Mouse (Mus musculus): ENCODE measurements around the gene Abat. TPM values are rescaled to one million over a fixed set of nuclear protein-coding genes. Genes with fewer than 3 reads are reported as not detected.

Abat gene
- 44.2 and 51.2 TPM in 2 replicates for polyA plus RNA-seq (2014; fragmentation: Nextera tagmentation; extraction: Ambion mirVana)

- peak within 1 kb of the TSS; percentile 71 for H3K4me2 ChIP-seq (ENCODE audit: low read length)
- peaks cover 5% of the 10 kb centered on the region; the same call in 1 of the 2 replicates for H3K27me3 ChIP-seq (ENCODE audit: control insufficient read depth, insufficient read depth, low read length)
- H3K4me1 ChIP-seq (ENCODE audit: control insufficient read depth, insufficient read depth, low read length), result peaks cover 30% of the 10 kb centered on the region
- peak within 1 kb of the TSS; percentile 53 for H3K4me3 ChIP-seq (replicated peaks; ENCODE audit: low read depth, low read length)
- H3K36me3 ChIP-seq (ENCODE audit: control insufficient read depth, insufficient read depth, low read length), result no peaks in the 10 kb centered on the region
- peak; percentile 98 for ATAC-seq (ENCODE audit: low FRiP score, low TSS enrichment)
- H3K9me3 ChIP-seq (ENCODE audit: control insufficient read depth, low read length), result no peaks in the 10 kb centered on the region
- WGBS, result under 1% methylated on average over 46 of the region's 46 CpGs
- DNase-seq, result peak; percentile 97
- H3K27ac ChIP-seq (replicated peaks; ENCODE audit: low read depth, low read length), result peak within 1 kb of the TSS; percentile 50; the same call in 1 of the 2 replicates
- H3K9ac ChIP-seq (replicated peaks; ENCODE audit: low read length), result peak within 1 kb of the TSS; percentile 63
These were observed at the start of gene Abat for GRCm38 (mm10) chr16:8513236-8513906. TSS of gene Abat (plus strand) at chr16:8513429.

DNA sequence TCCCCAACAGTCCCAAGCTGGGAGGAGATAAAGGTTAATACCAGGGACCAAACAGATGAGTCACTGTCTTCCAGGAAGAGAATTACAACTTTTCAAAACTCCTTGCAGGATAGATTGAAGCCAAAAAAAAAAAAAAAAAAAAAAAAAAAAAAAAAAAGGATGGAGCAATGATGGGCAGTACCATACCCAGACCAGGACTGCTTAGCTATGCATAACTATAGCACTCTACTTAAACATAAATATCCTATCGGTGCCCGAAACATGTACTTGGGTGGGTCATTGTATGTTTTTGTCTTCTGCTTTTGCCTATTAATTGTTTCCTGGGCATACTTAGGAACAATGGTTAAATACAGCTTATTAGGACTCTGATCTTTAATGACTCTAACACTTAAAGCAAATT, 43.1 kb upstream of the Abat start:
- WGBS, result 77% methylated on average over 2 of the region's 2 CpGs
- no peaks in the 10 kb centered on the region for H3K36me3 ChIP-seq (ENCODE audit: control insufficient read depth, insufficient read depth, low read length)
- no peak overlapping the region for H3K9ac ChIP-seq (replicated peaks; ENCODE audit: low read length)
- peaks cover 5% of the 10 kb centered on the region for H3K4me1 ChIP-seq (ENCODE audit: control insufficient read depth, insufficient read depth, low read length)
- no peak overlapping the region for H3K27ac ChIP-seq (replicated peaks; ENCODE audit: low read depth, low read length)
- ATAC-seq (ENCODE audit: low FRiP score, low TSS enrichment), result peak; percentile 65; the same call in 1 of the 2 replicates
- H3K27me3 ChIP-seq (ENCODE audit: control insufficient read depth, insufficient read depth, low read length), result no peaks in the 10 kb centered on the region
- peak overlapping the region; percentile 78 for H3K4me2 ChIP-seq (ENCODE audit: low read length)
- no peak for DNase-seq
- no peaks in the 10 kb centered on the region for H3K9me3 ChIP-seq (ENCODE audit: control insufficient read depth, low read length)
- H3K4me3 ChIP-seq (replicated peaks; ENCODE audit: low read depth, low read length), result peak overlapping the region; percentile 60

DNA sequence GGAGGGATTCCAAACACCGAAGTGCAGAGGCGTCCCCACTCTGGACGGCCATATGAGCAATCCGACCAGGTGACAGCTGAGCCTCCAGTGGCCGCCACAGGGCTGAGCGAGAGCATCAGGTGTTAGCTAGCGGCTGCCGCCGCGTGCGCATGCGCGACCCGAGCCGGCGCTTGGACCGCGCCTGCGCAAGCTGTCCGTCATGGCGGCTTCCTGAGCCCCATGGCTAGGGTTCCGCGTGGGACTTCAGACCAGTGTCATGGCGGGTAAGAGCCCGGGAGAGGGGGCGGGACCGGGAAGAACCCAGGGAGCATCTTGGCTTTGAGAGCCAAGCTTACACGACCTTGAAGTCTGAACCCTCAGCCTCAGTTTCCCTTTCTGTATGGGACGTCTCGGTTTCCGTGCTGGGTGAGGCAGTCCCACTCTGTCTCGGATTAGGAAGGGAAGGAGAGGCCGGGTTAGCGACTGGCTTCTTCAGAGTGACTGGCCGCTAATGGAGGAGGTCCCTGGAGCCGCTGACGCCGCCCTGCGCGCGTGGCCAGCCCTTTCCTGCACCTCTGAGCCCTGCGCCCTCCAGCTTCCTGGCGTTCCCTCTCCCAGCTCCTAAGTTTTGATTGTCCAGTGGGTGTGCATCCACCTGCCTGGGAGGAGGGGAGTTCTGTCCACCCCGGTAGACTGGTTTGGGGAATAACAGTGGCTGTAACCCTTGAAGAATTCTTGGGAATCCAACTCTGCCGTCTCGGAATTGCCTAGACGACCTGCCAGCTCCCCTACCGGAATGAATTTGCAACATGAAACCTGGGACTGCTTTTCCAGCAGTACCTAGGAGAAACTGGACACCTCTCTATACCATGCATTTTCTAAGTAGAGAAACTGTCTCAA, 42.4 kb upstream of the Abat start, which contains the start of gene Mettl22:
TSS of gene Mettl22 (plus strand) at position 186 of the 879 bp plus-strand sequence.
- Histone ChIP-seq H3K36me3 (ENCODE audit: control insufficient read depth, insufficient read depth, low read length) (0 out of 2 replicates have a peak, but pooled peaks cover 3% of the 10 kb centered on the region), H3K27me3 (ENCODE audit: control insufficient read depth, insufficient read depth, low read length) (no peaks in the 10 kb centered on the region), H3K4me1 (ENCODE audit: control insufficient read depth, insufficient read depth, low read length) (peaks cover 5% of the 10 kb centered on the region), H3K27ac (replicated peaks; ENCODE audit: low read depth, low read length) (peak within 1 kb of the TSS; percentile 15), H3K4me3 (replicated peaks; ENCODE audit: low read depth, low read length) (peak within 1 kb of the TSS; percentile 60), H3K4me2 (ENCODE audit: low read length) (peak within 1 kb of the TSS; percentile 78), H3K9me3 (ENCODE audit: control insufficient read depth, low read length) (no peaks in the 10 kb centered on the region), H3K9ac (replicated peaks; ENCODE audit: low read length) (peak within 1 kb of the TSS; percentile 69)
- under 1% methylated on average over 48 of the region's 48 CpGs for WGBS
- peak; percentile 98 for ATAC-seq (ENCODE audit: low FRiP score, low TSS enrichment)
- DNase-seq, result peak; percentile 97

DNA sequence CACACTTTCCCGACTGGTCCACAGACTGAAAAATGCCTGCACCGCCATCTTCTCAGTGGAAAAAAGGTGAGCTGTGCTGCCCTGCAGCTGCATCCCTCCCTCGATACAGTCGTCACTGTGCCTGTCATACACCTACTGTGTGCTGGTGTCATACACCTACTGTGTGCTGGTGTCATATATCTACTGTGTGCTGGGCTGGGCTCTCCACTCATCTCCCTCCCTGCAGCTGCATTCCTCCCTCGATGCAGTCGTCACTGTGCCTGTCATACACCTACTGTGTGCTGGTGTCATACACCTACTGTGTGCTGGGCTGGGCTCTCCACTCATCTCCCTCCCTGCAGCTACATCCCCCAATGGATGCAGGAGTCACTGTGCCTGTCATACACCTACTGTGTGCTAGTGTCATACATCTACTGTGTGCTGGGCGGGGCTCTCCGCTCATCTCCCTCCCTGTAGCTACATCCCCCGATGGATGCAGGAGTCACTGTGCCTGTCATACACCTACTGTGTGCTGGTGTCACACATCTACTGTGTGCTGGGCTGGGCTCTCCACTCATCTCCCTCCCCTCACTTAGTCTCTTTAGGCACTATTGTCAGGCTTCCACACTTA, 25.7 kb upstream of the Abat start:
- Histone ChIP-seq H3K9me3 (ENCODE audit: control insufficient read depth, low read length) (no peaks in the 10 kb centered on the region), H3K4me3 (replicated peaks; ENCODE audit: low read depth, low read length) (no peak overlapping the region), H3K9ac (replicated peaks; ENCODE audit: low read length) (no peak overlapping the region), H3K4me2 (ENCODE audit: low read length) (no peak overlapping the region), H3K27ac (replicated peaks; ENCODE audit: low read depth, low read length) (no peak overlapping the region), H3K4me1 (ENCODE audit: control insufficient read depth, insufficient read depth, low read length) (no peaks in the 10 kb centered on the region), H3K36me3 (ENCODE audit: control insufficient read depth, insufficient read depth, low read length) (peaks cover 52% of the 10 kb centered on the region), H3K27me3 (ENCODE audit: control insufficient read depth, insufficient read depth, low read length) (no peaks in the 10 kb centered on the region)
- DNase-seq, result no peak
- ATAC-seq (ENCODE audit: low FRiP score, low TSS enrichment), result no peak
- 92% methylated on average over 9 of the region's 9 CpGs for WGBS

DNA sequence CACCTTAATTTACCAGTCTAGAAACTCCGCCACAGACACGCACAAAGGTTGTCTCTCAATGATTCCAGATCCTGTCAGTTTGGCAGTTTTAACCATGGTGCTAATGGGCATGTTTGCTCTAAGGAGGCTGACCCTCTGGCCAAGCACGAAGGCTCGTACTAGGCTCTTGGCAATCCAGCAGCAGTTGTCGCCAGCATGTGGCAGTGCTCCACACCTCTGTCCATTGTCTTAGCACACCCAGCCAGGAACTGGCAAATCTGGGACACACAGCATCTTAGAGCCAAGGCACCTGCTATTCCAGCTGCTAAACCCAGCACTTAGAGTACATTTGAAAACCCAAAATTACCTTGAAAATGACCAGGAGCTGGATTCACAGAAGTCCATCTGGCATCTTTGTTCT, 23.9 kb upstream of the Abat start:
- Histone ChIP-seq H3K9ac (replicated peaks; ENCODE audit: low read length) (no peak overlapping the region), H3K27ac (replicated peaks; ENCODE audit: low read depth, low read length) (no peak overlapping the region), H3K36me3 (ENCODE audit: control insufficient read depth, insufficient read depth, low read length) (peaks cover 43% of the 10 kb centered on the region), H3K4me3 (replicated peaks; ENCODE audit: low read depth, low read length) (no peak overlapping the region), H3K4me1 (ENCODE audit: control insufficient read depth, insufficient read depth, low read length) (no peaks in the 10 kb centered on the region), H3K4me2 (ENCODE audit: low read length) (no peak overlapping the region), H3K9me3 (ENCODE audit: control insufficient read depth, low read length) (no peaks in the 10 kb centered on the region), H3K27me3 (ENCODE audit: control insufficient read depth, insufficient read depth, low read length) (no peaks in the 10 kb centered on the region)
- ATAC-seq (ENCODE audit: low FRiP score, low TSS enrichment) (no peak), DNase-seq (no peak)
- 81% methylated on average over 5 of the region's 5 CpGs for WGBS

- H3K27me3 ChIP-seq (ENCODE audit: control insufficient read depth, insufficient read depth, low read length), result no peaks in the 10 kb centered on the region
- peaks cover 21% of the 10 kb centered on the region for H3K36me3 ChIP-seq (ENCODE audit: control insufficient read depth, insufficient read depth, low read length)
- no peaks in the 10 kb centered on the region for H3K4me1 ChIP-seq (ENCODE audit: control insufficient read depth, insufficient read depth, low read length)
- peak; percentile 19 for DNase-seq
- H3K4me2 ChIP-seq (ENCODE audit: low read length), result no peak overlapping the region
- H3K4me3 ChIP-seq (replicated peaks; ENCODE audit: low read depth, low read length), result no peak overlapping the region
- H3K9me3 ChIP-seq (ENCODE audit: control insufficient read depth, low read length), result no peaks in the 10 kb centered on the region
- H3K9ac ChIP-seq (replicated peaks; ENCODE audit: low read length), result no peak overlapping the region
- WGBS, result 39% methylated on average over 13 of the region's 13 CpGs
- H3K27ac ChIP-seq (replicated peaks; ENCODE audit: low read depth, low read length), result 0 out of 2 replicates have a peak overlapping the region, but pooled peaks have one; percentile 14
- ATAC-seq (ENCODE audit: low FRiP score, low TSS enrichment), result no peak
These were observed 21.3 kb upstream of the Abat start for GRCm38 (mm10) chr16:8491743-8492490.

DNA sequence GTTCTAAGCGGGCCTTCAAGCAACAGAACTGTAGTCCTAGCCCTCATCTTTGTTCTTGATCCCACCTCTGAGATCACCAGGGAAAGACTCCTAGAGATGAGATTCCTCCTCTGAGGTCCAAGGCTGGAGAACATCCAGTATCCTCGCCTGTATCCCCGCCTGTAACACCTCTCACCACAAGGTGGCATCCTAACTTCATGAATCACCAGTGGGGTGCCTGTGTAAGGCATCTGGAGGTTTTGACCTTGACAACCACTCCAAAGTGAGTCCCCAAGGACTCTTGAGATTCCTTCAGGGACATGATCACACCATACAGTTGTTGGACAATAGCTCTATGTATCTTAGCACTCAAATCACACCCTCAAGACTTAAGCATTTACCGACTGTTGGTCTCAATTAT, 19.0 kb upstream of the Abat start:
- Histone ChIP-seq H3K27ac (replicated peaks; ENCODE audit: low read depth, low read length) (no peak overlapping the region), H3K9me3 (ENCODE audit: control insufficient read depth, low read length) (no peaks in the 10 kb centered on the region)
- 19% methylated on average over 4 of the region's 4 CpGs for WGBS

GRCm38 (mm10) chr16:8496967-8497366, 16.3 kb upstream of the Abat start:
- no peak for ATAC-seq (ENCODE audit: low FRiP score, low TSS enrichment)
- DNase-seq, result no peak
- 77% methylated on average over 2 of the region's 2 CpGs for WGBS

More for the DNA sequence above, 19.0 kb upstream of the Abat start:
- H3K4me3 ChIP-seq (replicated peaks; ENCODE audit: low read depth, low read length), result no peak overlapping the region
- DNase-seq (peak; percentile 91), ATAC-seq (ENCODE audit: low FRiP score, low TSS enrichment) (peak; percentile 27; the same call in 1 of the 2 replicates)
- H3K4me2 ChIP-seq (ENCODE audit: low read length), result no peak overlapping the region
- H3K9ac ChIP-seq (replicated peaks; ENCODE audit: low read length), result no peak overlapping the region
- H3K27me3 ChIP-seq (ENCODE audit: control insufficient read depth, insufficient read depth, low read length), result no peaks in the 10 kb centered on the region
- peaks cover 6% of the 10 kb centered on the region; the same call in 1 of the 2 replicates for H3K36me3 ChIP-seq (ENCODE audit: control insufficient read depth, insufficient read depth, low read length)
- no peaks in the 10 kb centered on the region; the same call in 1 of the 2 replicates for H3K4me1 ChIP-seq (ENCODE audit: control insufficient read depth, insufficient read depth, low read length)

More at GRCm38 (mm10) chr16:8496967-8497366, 16.3 kb upstream of the Abat start:
- Histone ChIP-seq H3K9ac (replicated peaks; ENCODE audit: low read length) (no peak overlapping the region), H3K36me3 (ENCODE audit: control insufficient read depth, insufficient read depth, low read length) (no peaks in the 10 kb centered on the region), H3K4me1 (ENCODE audit: control insufficient read depth, insufficient read depth, low read length) (no peaks in the 10 kb centered on the region; the same call in 1 of the 2 replicates), H3K27me3 (ENCODE audit: control insufficient read depth, insufficient read depth, low read length) (no peaks in the 10 kb centered on the region), H3K4me3 (replicated peaks; ENCODE audit: low read depth, low read length) (no peak overlapping the region), H3K27ac (replicated peaks; ENCODE audit: low read depth, low read length) (no peak overlapping the region), H3K9me3 (ENCODE audit: control insufficient read depth, low read length) (no peaks in the 10 kb centered on the region), H3K4me2 (ENCODE audit: low read length) (no peak overlapping the region)

Data from midbrain, embryonic 14.5 days (tissue).